Mouse (Mus musculus): ENCODE data around the gene Gins3. TPM values are rescaled to one million over a fixed set of nuclear protein-coding genes. Genes with fewer than 3 reads are reported as not detected.
"Not testable (repeated sequence)": the region's sequence is repeated elsewhere in the genome, so short reads cannot be mapped to it uniquely, and the experiment has no call there.

Gins3 gene
- total RNA-seq, 2 experiments from 2014 or later, result 1.3 TPM

GRCm38 (mm10) chr8:95632840-95633239 lies 413 bp upstream of the Gins3 start:
- no peak for DNase-seq (ENCODE audit: extremely low spot score in 1 of 2, low spot score in 2 of 2)
- intact Hi-C loops (cut with DNase I), result no loop called here

DNA sequence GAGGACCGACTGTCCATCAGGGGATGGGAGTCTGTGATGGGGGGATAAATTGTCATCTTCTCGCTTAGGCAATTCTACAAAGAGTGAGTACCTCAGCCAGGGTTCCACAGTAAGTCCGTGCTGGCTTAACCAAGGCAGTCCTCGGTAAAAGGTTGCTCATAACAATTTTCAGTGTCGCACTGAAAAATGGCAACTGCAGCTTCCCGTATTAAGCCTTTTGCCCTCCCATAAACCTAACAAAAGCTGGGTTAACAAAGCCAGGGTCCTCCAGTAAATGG lies 749 bp downstream of the Gins3 start:
- no peak for DNase-seq (ENCODE audit: extremely low spot score in 1 of 2, low spot score in 2 of 2)
- intact Hi-C loops (cut with DNase I), result no loop called here

GRCm38 (mm10) chr8:95644942-95645341 lies 11.7 kb downstream of the Gins3 start:
- intact Hi-C loops (cut with DNase I), result no loop called here
- no peak for DNase-seq (ENCODE audit: extremely low spot score in 1 of 2, low spot score in 2 of 2)

GRCm38 (mm10) chr8:95648251-95648650 lies 15.0 kb downstream of the Gins3 start:
- intact Hi-C loops (cut with DNase I), result no loop called here
- no peak for DNase-seq (ENCODE audit: extremely low spot score in 1 of 2, low spot score in 2 of 2)

- intact Hi-C loops (cut with DNase I), result no loop called here
- no peak for DNase-seq (ENCODE audit: extremely low spot score in 1 of 2, low spot score in 2 of 2)
Measured at GRCm38 (mm10) chr8:95653351-95653750, 20.1 kb downstream of the Gins3 start.

GRCm38 (mm10) chr8:95655831-95656230 lies 22.6 kb downstream of the Gins3 start:
- intact Hi-C loops (cut with DNase I), result no loop called here
- DNase-seq (ENCODE audit: extremely low spot score in 1 of 2, low spot score in 2 of 2), result no peak

DNA sequence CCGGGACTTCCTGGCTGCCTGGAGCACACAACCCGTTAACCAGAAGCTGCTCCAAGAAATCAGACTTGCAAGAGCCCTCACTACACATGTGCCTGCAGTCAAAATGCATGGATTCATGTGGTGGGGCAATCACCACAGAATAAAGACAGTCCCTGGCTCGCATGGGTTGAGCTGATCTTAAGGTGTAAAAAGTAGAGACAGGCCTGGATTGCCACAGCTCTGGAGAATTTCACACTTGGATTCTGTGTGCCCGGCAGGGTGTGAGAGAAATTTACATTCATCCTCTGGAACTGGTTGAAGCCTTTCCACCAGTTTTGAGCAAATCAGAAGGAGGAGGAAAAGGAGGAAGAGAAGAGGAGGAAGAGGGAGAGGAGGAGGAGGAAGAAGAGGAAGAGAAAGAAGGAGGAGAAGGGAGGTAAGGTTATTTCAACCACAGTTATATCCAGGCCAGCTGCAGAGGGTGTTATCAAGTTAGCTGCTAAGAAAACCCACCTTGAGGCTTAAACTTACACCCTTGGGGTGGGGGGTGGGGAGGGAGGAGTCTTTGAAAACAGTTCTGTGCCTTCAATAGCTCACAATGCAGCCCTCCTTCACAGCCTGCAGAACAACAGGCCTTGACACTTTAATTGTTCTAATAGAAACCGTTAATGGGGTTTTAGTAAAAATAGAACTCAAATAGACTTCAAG lies 23.2 kb downstream of the Gins3 start:
- DNase-seq (ENCODE audit: extremely low spot score in 1 of 2, low spot score in 2 of 2), result no peak
- intact Hi-C loops (cut with DNase I), result no loop called here

- no peak for DNase-seq (ENCODE audit: extremely low spot score in 1 of 2, low spot score in 2 of 2)
- intact Hi-C loops (cut with DNase I), result no loop called here
Measured at GRCm38 (mm10) chr8:95657523-95657922, 24.3 kb downstream of the Gins3 start.

DNA sequence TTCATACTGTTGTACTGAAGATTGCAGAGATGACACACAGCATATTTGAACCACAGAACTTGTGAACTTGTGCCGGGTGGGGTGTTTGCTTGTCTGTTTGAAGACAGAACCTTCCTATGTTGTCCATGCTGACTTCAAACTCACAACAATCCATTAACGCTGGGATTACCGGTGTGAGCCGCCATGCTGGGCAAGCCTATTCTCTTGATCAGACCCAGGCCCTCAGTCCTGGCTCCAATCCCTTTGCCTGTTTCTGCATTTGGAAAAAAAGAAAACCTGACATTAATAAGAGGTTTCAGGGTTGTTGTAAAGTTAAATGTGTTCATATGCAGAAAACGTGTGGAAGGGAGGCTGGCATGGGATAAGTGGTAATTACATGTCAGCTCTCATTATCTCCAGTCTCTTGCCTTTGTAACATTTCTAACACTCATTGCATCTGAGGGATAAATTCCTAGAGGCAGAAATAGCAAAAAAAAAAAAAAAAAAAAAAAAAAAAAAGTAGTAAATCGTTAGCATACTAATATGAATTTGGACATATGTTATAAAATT lies 27.2 kb downstream of the Gins3 start:
- no peak for DNase-seq (ENCODE audit: extremely low spot score in 1 of 2, low spot score in 2 of 2)
- intact Hi-C loops (cut with DNase I), result no loop called here

DNA sequence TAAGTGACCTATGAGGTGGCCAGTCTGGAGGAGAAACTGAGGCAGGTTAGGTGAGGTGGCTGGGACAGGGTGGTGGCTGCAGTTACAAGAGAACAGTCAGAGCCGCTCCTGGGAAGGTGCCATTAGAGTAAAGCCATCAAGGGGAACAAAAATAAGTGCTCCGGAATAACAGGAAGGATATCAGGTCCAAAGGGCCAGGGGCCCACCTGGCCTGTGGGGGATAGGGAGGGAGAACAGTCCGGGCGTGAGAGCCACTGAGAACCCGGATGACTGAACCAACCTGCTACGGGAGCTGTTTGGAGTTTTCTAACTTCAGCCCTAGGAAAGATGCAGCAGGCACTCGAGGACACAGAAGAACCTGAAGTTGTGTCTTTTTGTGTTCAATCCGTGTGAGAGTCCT lies 27.8 kb downstream of the Gins3 start:
- intact Hi-C loops (cut with DNase I), result no loop called here
- DNase-seq (ENCODE audit: extremely low spot score in 1 of 2, low spot score in 2 of 2), result no peak

GRCm38 (mm10) chr8:95661575-95661974 lies 28.3 kb downstream of the Gins3 start:
- no peak for DNase-seq (ENCODE audit: extremely low spot score in 1 of 2, low spot score in 2 of 2)
- intact Hi-C loops (cut with DNase I), result no loop called here

GRCm38 (mm10) chr8:95662885-95663598 lies 29.8 kb downstream of the Gins3 start:
- intact Hi-C loops (cut with DNase I), result no loop called here
- no peak for DNase-seq (ENCODE audit: extremely low spot score in 1 of 2, low spot score in 2 of 2)

GRCm38 (mm10) chr8:95663599-95663949 lies 30.3 kb downstream of the Gins3 start:
- intact Hi-C loops (cut with DNase I), result no loop called here
- no peak for DNase-seq (ENCODE audit: extremely low spot score in 1 of 2, low spot score in 2 of 2)

- intact Hi-C loops (cut with DNase I); DNase-seq (ENCODE audit: extremely low spot score in 1 of 2, low spot score in 2 of 2): not testable (repeated sequence)
Measured at GRCm38 (mm10) chr8:95665813-95666452, 32.7 kb downstream of the Gins3 start.

DNA sequence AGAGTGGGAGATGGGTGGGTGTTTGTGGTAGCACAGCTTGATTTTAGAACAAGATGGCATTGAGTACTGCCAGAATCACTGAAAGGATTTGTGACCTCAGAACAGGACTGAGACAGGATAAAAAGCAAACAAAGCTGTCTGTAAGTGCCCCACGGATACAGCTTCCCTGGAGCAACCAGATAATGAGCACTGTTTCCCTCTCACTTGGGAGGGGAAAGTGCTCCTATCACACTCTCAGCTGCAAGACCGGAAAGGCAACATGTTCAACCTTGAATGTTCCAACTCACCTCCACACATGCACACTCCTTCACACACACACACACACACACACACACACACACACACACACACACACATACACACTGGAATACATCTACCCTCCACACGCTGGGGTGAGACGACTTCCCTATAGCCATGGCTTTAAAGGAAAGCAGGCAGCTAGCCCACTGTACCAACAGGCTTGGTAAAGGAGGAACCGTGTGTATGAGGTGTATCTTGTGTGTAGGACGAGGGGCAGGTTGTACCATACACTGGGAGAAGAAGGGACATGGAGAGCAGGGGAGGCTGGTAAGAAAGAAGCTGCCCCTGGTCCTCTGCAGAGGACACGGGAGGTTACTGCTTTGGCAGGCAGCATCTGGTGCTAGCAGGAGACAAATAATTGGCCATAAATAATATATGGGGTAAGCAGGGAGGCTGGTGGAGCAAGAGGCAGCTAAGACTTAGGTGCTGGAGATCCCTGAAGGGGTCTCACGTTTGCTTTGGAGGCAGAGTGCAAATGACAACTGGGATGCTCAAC lies 35.1 kb downstream of the Gins3 start:
- no peak for DNase-seq (ENCODE audit: extremely low spot score in 1 of 2, low spot score in 2 of 2)
- intact Hi-C loops (cut with DNase I), result no loop called here

- intact Hi-C loops (cut with DNase I), result no loop called here
- no peak for DNase-seq (ENCODE audit: extremely low spot score in 1 of 2, low spot score in 2 of 2)
Measured at GRCm38 (mm10) chr8:95669967-95670366, 36.7 kb downstream of the Gins3 start.

- intact Hi-C loops (cut with DNase I), result no loop called here
- DNase-seq (ENCODE audit: extremely low spot score in 1 of 2, low spot score in 2 of 2), result no peak
Measured at GRCm38 (mm10) chr8:95671861-95672260, 38.6 kb downstream of the Gins3 start.

DNA sequence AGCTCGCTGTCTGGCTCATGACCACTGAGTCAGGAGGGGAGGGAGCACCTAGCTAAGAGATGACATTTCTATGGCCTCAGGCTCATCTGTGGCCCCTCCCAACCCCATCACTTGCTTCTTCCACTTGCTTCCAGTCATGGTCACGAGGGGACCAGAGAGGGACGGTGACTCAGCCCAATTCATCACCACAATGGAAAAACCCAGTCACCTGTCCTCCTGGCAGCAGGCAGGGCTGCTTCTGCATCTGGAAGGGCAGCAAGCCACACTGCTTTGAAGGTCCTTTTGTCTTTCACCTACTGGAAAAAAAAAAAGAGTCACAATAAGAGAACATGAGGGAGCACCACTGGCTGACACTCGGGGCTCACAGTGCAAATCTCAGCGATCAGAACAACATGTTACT lies 39.6 kb downstream of the Gins3 start:
- no peak for DNase-seq (ENCODE audit: extremely low spot score in 1 of 2, low spot score in 2 of 2)
- intact Hi-C loops (cut with DNase I), result no loop called here

DNA sequence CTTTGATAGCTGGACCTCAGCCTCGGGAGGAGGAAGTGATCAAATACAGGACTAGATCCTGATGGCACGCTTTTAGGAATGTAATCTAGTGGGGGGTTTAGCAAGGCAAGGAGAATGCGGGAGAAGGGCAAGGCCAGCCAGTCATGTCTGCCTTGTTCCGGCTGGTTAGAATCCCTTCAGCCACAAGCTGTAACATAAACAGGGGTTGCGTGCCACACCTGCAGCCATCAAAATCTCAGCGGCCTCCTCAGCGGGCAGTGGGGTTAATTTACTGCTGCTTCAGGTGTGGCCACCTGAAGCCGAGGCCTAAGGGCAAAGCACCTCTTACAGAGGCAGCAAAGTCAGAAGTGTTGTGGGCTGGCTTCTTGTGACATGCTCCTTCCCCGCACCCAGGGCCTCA lies 43.4 kb downstream of the Gins3 start, which contains the start of gene Ndrg4:
TSS of gene Ndrg4 (plus strand) at position 350 of the 400 bp plus-strand sequence.
- intact Hi-C loops (cut with DNase I), result no loop called here
- DNase-seq (ENCODE audit: extremely low spot score in 1 of 2, low spot score in 2 of 2), result no peak

Measured in left cerebral cortex, postnatal 10 days (tissue).